ENCODE assay signal across 29 mouse cellular contexts in genomic region chr12:117348516-117348915, GRCm38 (mm10).
DNase-seq lines count a peak whose midpoint lies in the region; ATAC-seq and TF ChIP-seq lines count a peak whose summit lies in the region.
"Had no signal": no experiment of that assay in that cellular context is flagged by ENCODE, and none has a peak within 500 bp of the region (broad histone marks: within the 10 kb centered on the region; RNA-seq: fewer than 3 reads in every experiment).

No protein-coding gene starts in this region.

- H3K4me3 ChIP-seq in thymus, adult 2 months (ENCODE audit: control insufficient read depth, insufficient read depth, low read length), result no peak overlapping the region
- H3K4me3 ChIP-seq: forebrain, embryonic 12.5 days; heart, embryonic 13.5 days; limb, embryonic 10.5 days; limb, embryonic 15.5 days; liver, embryonic 13.5 days; neural tube, embryonic 12.5 days; stomach, embryonic 15.5 days had no signal

- TF ChIP-seq POLR2A in thymus, adult 2 months (IDR thresholded peaks at IDR 0.05; ENCODE audit: control insufficient read depth, extremely low read depth, insufficient read depth, low read length, poor library complexity), result no peak

- no peak for DNase-seq in thymus, adult 2 months
- no peak for DNase-seq in thymus, postnatal 4 days
- peak; percentile 31 for DNase-seq in CD4-positive helper T cell, adult 2 months (ENCODE audit: low read depth, low spot score)
- DNase-seq in neural tube, embryonic 10.5 days (ENCODE audit: extremely low spot score, low spot score), result no peak
- no peak for DNase-seq in cerebellum, adult 11-12 months
- DNase-seq in right cerebral cortex, postnatal 4 days, result no peak
- DNase-seq: adrenal gland, postnatal 25 days; cerebellum, adult 18-20 months; cerebellum, postnatal 10 days; gastrocnemius, postnatal 10 days; heart, postnatal 10 days; kidney, adult 8-10 months; kidney, postnatal 4 days; liver, embryonic 13.5 days; lung, adult 18-20 months; lung, postnatal 4 days; midbrain, embryonic 14.5 days; right cerebral cortex, adult 18-20 months had no signal

- H3K27me3 ChIP-seq in thymus, adult 2 months (ENCODE audit: control insufficient read depth, insufficient read depth, low read length), result no peaks in the 10 kb centered on the region
- H3K27me3 ChIP-seq: limb, embryonic 15.5 days; liver, embryonic 13.5 days; neural tube, embryonic 12.5 days; stomach, embryonic 15.5 days had no signal

- WGBS in thymus, adult 2 months, result 49% methylated on average over 3 of the region's 3 CpGs

- no peak for TF ChIP-seq CTCF in thymus, adult 2 months (IDR thresholded peaks at IDR 0.05; ENCODE audit: borderline replicate concordance, control insufficient read depth, extremely low read depth, insufficient read depth, low read length, poor library complexity)

- 0 out of 2 replicates have a peak, but pooled peaks have one; percentile 33 for ATAC-seq in common myeloid progenitor, adult 5-6 weeks (replicated peaks; ENCODE audit: low read depth, poor library complexity, severe bottlenecking)
- ATAC-seq: hindbrain, embryonic 16.5 days; intestine, embryonic 16.5 days; lung, postnatal 0 days had no signal

- peaks cover 21% of the 10 kb centered on the region for H3K4me1 ChIP-seq in thymus, adult 2 months (replicated peaks; ENCODE audit: control insufficient read depth, insufficient read depth, low read length)
- H3K4me1 ChIP-seq: liver, embryonic 13.5 days had no signal

- H3K27ac ChIP-seq in thymus, adult 2 months (ENCODE audit: control insufficient read depth, insufficient read depth, low read length), result peak overlapping the region; percentile 66
- H3K27ac ChIP-seq: forebrain, embryonic 12.5 days; heart, embryonic 13.5 days; kidney, postnatal 0 days; limb, embryonic 10.5 days; limb, embryonic 15.5 days; liver, embryonic 13.5 days; neural tube, embryonic 12.5 days; stomach, embryonic 15.5 days had no signal

- no peaks in the 10 kb centered on the region for H3K36me3 ChIP-seq in thymus, adult 2 months (ENCODE audit: control insufficient read depth, insufficient read depth, low read length)
- H3K36me3 ChIP-seq: forebrain, embryonic 12.5 days; heart, embryonic 13.5 days; limb, embryonic 10.5 days; limb, embryonic 15.5 days; liver, embryonic 13.5 days; neural tube, embryonic 12.5 days; stomach, embryonic 15.5 days had no signal
